Mouse (Mus musculus) intestine, postnatal 0 days (tissue): Measurements from ENCODE around the gene Zdhhc13. TPM values are rescaled to one million over a fixed set of nuclear protein-coding genes. Genes with fewer than 3 reads are reported as not detected.
A peak's percentile ranks its signal among the peaks of the same experiment; 100 is the strongest.

ENCODE experiments used
- ATAC-seq: fragments of 200-750 bp; cut with Nextera tagmentation; 2 replicates; pipeline ENCODE4 v1.8.0; 2017; ENCODE audit warnings: mild to moderate bottlenecking, moderate TSS enrichment, moderate library complexity
- H3K27ac ChIP-seq: fragments of 300-500 bp; sonication (generic); 2 replicates; pipeline ENCODE4 v1.5.1; 2014; ENCODE audit warnings: mild to moderate bottlenecking, low read depth, low read length, moderate library complexity
- H3K27me3 ChIP-seq: fragments of 300-500 bp; sonication (generic); replicated peaks from 2 replicates; pipeline ENCODE4 v1.6.1; 2014; ENCODE audit warnings: low read length, mixed read lengths; ENCODE audit not compliant: control insufficient read depth, insufficient read depth
- H3K36me3 ChIP-seq: fragments of 300-500 bp; sonication (generic); 2 replicates; pipeline ENCODE4 v1.6.1; 2014; ENCODE audit warnings: mild to moderate bottlenecking, moderate library complexity; ENCODE audit not compliant: control insufficient read depth, insufficient read depth
- H3K4me1 ChIP-seq: fragments of 300-500 bp; sonication (generic); replicated peaks from 2 replicates; pipeline ENCODE4 v1.6.1; 2014; ENCODE audit warnings: antibody characterized with exemption, low read length, mixed read lengths; ENCODE audit not compliant: control insufficient read depth, insufficient read depth
- H3K4me2 ChIP-seq: fragments of 300-500 bp; sonication (generic); replicated peaks from 2 replicates; pipeline ENCODE4 v1.6.1; 2014; ENCODE audit warnings: low read depth, mild to moderate bottlenecking, moderate library complexity
- H3K4me3 ChIP-seq: fragments of 300-500 bp; sonication (generic); 2 replicates; pipeline ENCODE4 v1.5.1; 2014; ENCODE audit warnings: low read depth, low read length
- H3K9ac ChIP-seq: fragments of 300-500 bp; sonication (generic); 2 replicates; pipeline ENCODE4 v1.6.1; 2014; ENCODE audit warnings: mild to moderate bottlenecking, low read depth, low read length
- H3K9me3 ChIP-seq: fragments of 300-500 bp; sonication (generic); 2 replicates; pipeline ENCODE4 v1.6.1; 2016; ENCODE audit warnings: mixed run types; ENCODE audit not compliant: control insufficient read depth
- CTCF ChIP-seq: sonication (generic); IDR thresholded peaks from 2 replicates; pipeline ENCODE4 v1.5.1; 2016; ENCODE audit warnings: low read depth, mild to moderate bottlenecking, control low read depth, antibody characterized with exemption, moderate library complexity
- WGBS: fragments of 180-500 bp; shearing (Covaris S2); extraction: QIAGEN DNeasy Blood & Tissue Kit; methylation state at CpG from one replicate; pipeline ENCODE4 v1.1.7; 2014; 5-methylcytosine and 5-hydroxymethylcytosine counted together
- polyA plus RNA-seq: library from polyadenylated mRNA; unstranded; fragments of >200 nt; fragmentation: Nextera tagmentation; extraction: Ambion mirVana; gene quantifications from 2 replicates; pipeline ENCODE4 v1.2.1, GENCODE M21; 2015

The Zdhhc13 gene
- polyA plus RNA-seq, 1 experiment from 2014 or later = 29.8 TPM

DNA sequence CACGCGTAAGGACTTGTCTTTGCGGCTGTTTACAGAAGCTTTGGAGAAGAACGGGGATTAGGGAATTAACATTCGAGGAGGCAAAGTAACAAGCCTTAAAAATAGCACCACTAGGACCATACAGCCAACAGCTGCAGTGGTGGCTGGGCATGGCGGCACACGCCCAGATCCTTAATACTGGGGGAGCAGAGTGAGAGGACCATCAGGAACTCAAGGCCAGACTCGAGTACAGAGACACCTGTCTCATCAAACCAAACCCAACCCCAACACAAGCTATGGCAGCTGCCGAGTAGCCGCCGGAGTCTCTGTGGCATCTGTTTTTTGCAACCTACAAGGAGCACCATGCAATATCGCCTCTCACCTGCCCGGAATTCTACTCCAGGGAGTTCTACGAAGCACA, 86.3 kb downstream of the Zdhhc13 start:
- Histone ChIP-seq H3K27me3 (no peaks in the 10 kb centered on the region), H3K36me3 (peaks cover 59% of the 10 kb centered on the region), H3K9me3 (no peaks in the 10 kb centered on the region), H3K27ac (no peak overlapping the region), H3K4me2 (no peak overlapping the region), H3K4me1 (peaks cover 11% of the 10 kb centered on the region), H3K9ac (no peak overlapping the region), H3K4me3 (no peak overlapping the region)
- TF ChIP-seq CTCF = no peak
- no peak for ATAC-seq
- WGBS = 92% methylated on average over 14 of the region's 14 CpGs

DNA sequence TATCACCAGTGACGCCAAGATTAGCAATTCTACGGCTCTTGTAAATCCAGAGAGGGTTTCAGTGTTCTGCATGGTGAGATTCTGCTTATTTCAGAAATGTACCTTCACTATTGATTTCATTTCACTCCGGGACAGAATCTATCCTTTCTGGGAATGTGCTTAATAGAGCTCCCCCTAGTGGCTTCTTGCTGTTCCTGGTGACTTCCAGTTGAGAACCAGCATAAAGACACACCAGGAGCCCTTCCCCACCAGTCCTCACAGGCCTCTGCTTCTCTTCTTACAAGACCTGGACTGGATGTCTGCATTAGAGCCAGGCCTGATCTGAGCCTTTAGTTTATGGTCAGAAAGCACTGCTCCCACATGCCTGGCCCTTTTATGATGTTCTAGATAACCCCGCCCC, 87.7 kb downstream of the Zdhhc13 start:
- Histone ChIP-seq H3K27me3 (no peaks in the 10 kb centered on the region), H3K36me3 (peaks cover 45% of the 10 kb centered on the region), H3K9ac (no peak overlapping the region), H3K4me3 (no peak overlapping the region), H3K27ac (0 out of 2 replicates have a peak overlapping the region, but pooled peaks have one; percentile 47), H3K4me1 (peaks cover 11% of the 10 kb centered on the region), H3K9me3 (no peaks in the 10 kb centered on the region), H3K4me2 (no peak overlapping the region)
- ATAC-seq = no peak
- WGBS = 56% methylated on average over 4 of the region's 4 CpGs
- TF ChIP-seq CTCF = peak; percentile 79

Other genes starting within 250 kb of the Zdhhc13 start
- 0.14 and 0.18 TPM in 2 replicates for gene Mrgprb2, start 230.9 kb upstream of the Zdhhc13 start, polyA plus RNA-seq
- not detected in 2 replicates for gene Mrgprb3, start 145.2 kb upstream of the Zdhhc13 start, polyA plus RNA-seq
- gene Csrp3, start 59.0 kb downstream of the Zdhhc13 start, polyA plus RNA-seq = 5.0 and 5.8 TPM in 2 replicates
- gene E2f8, start 92.6 kb downstream of the Zdhhc13 start, polyA plus RNA-seq = 15.7 and 18.1 TPM in 2 replicates
- gene Nav2, start 119.7 kb downstream of the Zdhhc13 start, polyA plus RNA-seq = 5.8 and 8.4 TPM in 2 replicates